Mouse (Mus musculus) left cerebral cortex, adult 8-10 months (tissue): ENCODE data around the gene Tcp11. TPM values are rescaled to one million over a fixed set of nuclear protein-coding genes. Genes with fewer than 3 reads are reported as not detected.

Experiments used
- DNase-seq, 2 experiments: peaks; one replicate each; pipeline ENCODE4 v3.0.0; 2022; ENCODE audit warnings: low spot score in 2 of 2
- total RNA-seq, 4 experiments: library from RNA; stranded (reverse); gene quantifications; 2 replicates each; pipeline ENCODE4 v1.2.4; 2022

The Tcp11 gene
- total RNA-seq, result 1 to 10 TPM in 1 of 4 experiments, under 1 TPM in 3; 0.41 to 1.0 (median 0.56) TPM

DNA sequence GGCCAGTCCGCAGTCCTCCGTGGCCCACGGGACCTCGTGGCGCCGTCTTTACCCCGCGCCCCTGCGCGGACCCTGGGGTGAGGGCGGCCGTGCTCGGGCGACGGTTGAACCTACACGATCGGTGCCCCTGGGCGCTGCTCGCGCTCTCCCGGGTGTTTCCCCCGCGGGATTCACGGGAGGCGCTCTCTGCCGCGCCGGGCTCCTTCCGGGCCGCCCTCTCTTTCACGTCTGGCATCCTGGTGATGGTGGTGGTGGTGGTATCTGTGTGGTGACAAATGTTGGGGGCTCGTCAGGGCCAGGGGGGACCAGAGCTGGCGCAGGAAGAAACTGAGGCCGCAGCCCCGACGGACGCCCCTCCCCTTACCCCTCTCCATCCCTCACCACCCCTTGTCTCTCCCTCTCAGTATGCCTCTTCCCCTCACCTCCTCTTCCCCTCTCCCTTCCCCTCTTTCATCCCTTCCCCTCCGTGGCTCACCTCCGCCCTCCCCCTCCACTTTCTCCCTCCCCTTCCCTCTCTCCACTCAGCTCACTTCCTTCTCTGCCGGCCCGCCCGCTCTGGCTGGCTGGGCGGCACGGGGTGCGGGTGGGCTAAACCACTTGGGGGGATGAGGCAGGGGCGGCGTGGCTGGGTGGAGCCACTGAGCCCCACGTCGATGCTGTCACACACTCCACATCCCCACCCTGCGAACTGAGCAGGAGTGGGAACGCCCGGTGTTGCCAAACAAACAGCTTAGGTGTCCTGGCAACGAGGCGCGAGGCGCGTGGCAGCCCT is at the start of gene Tcp11:
TSS of gene Tcp11 (minus strand) at position 595 of the 772 bp plus-strand sequence.
- no peak for DNase-seq

DNA sequence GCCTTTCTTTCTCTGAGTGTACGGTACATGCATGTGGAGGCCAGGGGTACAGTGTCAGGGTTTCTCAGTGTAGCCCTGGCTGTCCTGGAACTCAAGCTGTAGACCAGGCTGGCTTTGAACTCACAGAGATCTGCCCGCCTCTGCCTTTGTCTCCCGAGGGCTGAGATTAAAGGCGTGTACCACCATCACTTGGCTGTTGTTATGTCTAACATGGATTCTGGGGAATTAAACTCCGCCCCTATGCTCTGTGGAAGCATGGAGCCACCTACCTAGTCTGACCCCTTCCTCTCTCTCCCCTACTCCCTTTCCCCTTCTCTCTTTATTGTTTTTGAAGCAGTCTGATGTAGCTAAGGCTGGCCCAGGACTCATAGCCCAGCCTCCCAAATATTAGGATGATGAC is 49.4 kb upstream of the Tcp11 start:
- no peak for DNase-seq

DNA sequence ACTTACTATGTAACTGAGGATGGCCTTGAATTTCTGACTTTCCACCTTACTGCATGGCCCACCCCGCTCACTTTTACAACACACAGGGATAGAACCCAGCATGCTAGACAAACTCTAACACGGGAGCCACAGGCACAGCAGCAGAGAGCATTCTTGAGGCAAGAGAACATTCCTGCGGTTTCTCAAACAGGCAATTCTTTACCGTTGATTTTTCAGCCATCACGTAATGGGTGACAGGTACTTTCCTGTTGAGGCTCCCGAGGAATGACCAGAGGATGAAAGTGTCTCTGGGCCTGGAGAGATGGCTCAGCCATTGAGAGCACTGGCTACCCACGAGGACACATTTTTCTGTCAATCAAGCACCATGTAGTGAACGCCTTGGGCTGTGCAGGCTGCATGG is 43.9 kb upstream of the Tcp11 start:
- DNase-seq, result no peak

DNA sequence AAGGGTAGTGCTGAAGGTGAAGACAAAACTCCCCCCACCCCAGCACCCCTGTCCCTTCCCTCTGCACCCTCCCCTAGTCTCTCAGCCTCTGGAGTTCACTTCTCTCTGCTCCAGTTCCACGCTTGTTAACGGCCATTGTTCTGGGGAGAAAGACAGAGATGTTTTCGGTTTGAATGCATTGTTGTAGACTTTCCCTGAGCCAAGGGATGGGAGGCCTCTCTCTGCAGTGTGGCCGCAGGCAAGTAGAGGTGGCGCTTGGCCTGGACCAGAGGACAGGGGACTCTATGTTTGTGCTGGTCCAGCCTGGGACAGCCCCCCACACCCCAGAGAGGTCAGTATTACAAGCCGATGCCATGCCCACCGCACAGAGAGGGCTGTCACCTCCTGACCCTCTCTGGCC is 43.2 kb upstream of the Tcp11 start:
- DNase-seq, result no peak

DNA sequence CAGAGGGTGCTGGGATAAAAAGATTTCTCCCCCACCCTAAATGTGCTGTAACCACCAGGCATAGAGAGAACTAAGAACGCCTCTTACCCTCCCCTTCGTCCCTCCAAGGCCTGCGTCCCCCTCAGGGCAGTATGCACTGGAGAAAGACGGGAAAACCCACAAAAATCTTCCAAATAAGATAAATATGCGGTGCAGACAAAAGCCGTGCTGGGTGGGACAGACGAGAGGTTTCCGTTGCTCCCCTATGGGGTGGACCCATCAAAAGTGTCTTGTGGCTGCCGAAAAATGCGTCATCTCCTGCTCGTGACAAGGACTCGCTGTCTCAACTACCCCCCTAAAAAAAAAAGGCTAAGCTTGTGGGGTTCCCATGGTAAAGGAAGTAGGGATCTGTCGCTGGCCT is 42.5 kb upstream of the Tcp11 start:
- no peak for DNase-seq

DNA sequence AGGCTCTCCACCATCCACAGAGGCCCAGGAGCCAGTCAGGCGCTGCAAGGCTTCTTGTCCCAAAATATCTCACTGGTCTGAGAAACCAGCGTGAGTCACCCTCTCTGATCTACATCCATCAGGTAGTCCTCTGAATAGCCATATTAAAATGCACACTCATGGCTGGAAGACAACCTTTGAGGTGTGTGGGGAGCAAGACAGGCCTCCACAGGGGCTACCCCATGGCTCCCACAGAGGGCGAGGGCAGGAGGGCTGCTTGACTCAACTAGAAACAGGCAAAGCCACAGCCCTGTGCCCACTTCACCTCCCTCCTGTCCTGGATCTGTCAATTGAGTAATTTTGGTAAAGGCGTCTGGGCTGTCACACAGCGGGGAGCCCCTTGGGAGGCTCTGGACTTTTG is 40.0 kb upstream of the Tcp11 start:
- DNase-seq, result no peak

DNA sequence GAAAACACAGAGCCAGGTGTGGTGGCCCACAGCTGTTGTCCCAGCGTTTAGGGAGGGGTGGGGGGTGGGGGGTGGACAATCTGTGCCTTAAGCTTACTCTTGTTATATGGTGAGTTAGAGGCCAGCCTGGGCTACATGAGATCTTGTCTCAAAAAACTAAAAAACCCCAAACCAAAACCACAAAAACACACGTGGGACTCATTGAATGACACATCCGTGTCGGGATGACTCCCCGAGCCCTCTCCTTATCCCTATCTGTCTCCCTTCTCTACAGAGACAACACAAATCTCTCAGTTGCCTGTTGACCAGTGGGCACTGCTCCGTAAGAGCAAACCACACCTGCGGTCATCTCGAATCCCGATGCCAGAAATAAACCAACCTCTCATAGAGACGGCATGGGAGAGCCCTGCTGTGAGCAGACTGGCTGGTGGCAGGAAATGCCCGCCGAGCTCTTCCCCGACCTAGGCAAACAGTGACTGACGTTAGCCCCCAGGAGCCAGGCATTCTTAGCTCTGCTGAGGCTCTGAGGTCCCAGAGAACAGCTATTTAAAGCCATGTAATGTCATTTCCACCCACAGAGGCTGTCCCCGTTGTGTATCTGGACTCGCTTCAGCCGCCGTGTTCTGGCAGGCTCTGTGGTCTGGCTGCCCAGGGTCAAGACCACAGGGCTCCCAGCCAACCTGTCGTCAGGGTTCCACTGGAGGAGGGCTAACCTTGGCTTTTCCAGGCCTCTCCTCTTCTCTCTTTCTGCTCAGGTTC is 37.2 kb upstream of the Tcp11 start:
- DNase-seq, result no peak

DNA sequence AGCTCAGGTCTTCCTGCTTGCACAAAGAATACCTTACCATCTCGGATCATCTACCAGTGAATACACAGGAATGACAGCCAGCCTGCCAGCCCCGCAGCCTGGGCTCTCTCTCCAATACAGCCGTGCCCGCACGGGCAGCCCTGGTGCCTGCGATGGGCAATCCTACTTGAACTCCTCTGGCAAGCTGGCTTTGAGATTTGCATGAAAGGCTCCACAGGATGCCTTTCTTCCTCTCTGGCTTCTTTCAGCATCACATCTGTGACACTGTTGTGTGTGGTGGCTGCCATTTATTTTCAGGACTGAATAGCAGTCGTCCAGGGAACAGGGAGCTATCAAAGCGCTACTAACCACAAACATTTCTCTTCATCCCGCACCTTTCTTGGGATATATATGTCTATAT is 35.9 kb upstream of the Tcp11 start:
- DNase-seq, result no peak

DNA sequence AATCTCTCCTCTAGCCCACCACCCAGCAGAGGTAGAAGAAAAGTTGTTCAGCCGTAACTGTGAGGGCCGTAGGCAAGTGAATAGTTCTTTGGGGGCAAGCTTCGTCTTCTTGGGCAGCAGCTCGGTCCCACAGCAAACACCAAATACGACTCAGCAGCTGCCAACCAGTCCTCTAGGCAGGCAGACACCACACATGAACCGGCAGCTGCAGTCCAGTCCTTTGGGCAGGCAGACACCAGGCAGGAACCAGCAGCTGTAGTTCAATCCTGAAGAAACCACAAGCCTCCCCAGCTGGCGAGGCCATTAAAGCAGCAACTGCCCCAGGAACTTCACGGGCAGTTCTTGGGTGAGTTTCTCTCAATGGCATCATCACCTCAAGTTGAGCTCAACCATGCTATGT is 31.8 kb upstream of the Tcp11 start:
- DNase-seq, result no peak

DNA sequence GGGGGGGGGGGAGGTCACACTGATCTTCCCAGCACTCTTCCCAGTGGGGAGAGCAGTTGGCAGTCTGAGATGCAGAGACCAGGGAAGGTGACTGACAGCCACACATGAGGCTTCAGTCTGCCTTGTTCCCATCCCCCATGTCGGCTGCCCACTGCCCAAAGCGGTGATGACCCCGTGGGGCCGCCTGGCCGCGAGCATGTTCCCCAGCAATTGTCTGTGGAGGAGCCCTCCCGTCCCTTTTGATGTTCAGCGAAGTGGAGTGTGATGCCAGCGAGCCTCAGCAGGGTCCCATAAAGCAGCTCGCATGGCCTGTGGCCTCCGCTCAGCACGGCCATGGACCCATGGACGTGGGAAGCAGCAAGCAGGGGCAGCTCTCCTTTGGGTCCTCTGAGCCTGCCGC is 26.8 kb upstream of the Tcp11 start:
- DNase-seq, result no peak

DNA sequence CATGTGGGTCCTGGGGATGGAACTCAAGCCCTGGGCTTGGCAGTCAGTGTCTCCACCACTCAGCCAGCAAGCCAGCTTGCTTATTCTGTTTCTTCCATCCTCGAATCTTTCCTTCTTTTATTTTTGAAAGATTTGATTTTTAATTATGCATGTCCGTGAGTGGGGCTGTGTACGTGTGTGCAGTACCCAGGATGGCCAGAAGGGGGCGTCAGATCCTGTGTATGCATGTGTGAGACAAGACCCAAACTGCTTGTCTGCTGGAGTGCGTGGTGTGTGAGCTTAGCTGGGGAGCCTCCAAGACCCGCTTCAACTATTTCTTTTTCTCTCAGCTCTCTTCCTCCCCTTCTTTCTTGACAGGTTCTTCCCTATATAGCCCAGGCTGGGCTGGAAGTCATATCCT is 25.9 kb upstream of the Tcp11 start:
- DNase-seq, result no peak

DNA sequence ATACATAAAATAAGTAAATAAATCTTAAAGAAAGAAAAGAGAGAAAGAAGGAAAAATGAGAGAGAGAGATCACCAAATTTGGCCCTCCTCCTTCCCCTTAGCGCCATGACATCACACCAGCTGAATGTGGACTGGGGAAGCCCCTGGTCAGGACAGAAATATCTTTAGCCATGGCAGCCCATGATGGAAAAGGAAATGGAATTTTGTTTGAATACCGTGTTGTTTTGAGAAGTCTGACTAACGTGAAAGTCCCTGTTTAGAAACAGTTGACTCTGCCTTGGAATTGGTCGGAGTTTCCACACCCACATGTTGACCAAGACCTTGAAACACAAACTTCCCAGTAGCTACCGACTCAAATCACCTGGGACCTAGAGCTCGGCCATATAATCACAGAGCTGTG is 24.0 kb upstream of the Tcp11 start:
- no peak for DNase-seq

DNA sequence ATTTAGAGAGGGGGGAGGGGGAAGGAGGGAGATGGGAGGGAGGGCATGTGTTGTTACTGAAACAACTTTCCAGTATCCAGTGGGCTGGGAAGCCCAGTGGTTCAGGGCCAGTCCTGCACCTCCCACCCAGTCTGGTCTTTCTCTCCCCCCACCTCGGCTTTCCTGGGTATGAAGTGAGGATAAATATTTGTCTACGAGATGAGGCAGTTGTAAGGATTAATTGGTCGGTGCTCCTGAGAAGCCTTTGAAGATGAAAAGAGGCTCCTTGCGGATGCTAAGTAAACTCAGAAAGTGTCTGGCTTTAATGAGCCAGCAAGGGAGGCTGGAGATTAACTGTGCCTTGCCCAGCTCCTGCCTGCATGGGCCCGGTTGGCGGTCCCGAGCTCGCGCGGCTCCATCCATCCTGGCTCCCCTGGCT is 21.5 kb upstream of the Tcp11 start:
- DNase-seq, result no peak

DNA sequence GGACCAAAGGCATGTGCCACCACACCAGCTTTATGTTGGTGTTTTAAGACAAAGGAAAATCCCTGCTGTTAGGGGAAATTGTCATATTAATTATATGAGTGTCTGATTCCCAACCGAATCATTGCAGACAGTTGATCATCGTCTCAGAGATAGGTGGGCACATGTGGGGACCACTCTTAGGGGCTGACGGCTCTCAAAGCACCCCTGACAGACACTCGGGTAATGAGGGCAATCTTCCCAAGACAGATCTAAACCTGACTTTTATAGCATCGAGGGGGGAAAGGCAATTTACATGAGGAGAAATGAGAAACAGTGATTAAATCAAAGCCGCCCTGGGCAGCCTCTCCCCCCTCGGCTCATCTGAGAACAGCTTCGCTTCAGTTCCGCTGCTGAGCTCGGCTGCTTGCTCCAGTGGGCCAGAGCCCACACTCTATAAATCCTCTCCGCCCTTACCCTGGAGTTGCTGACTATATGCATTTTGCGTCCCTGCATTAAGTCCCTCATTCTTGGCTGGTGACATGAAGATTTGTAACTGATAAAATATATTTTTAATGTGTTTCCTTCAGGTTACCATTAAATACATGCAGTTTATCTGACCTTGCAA is 20.9 kb upstream of the Tcp11 start:
- no peak for DNase-seq

DNA sequence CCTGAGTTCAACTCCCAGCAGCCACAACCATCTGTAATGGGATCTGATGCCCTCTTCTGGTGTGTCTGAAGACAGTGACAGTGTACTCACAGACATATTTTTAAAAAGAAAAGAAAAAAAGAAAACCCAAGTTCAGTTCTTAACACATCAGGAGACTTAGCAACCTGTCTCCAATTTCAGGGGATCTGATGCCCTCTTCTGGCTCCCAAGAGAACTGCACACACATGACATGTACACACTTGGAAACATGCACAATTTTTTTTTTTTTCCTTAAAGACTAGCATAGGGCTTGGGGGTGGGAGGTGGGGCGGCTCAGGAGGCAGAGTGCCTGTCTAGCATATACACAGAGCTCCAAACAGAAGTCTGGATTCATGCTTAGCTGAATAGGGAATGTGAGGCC is 20.2 kb upstream of the Tcp11 start:
- no peak for DNase-seq

DNA sequence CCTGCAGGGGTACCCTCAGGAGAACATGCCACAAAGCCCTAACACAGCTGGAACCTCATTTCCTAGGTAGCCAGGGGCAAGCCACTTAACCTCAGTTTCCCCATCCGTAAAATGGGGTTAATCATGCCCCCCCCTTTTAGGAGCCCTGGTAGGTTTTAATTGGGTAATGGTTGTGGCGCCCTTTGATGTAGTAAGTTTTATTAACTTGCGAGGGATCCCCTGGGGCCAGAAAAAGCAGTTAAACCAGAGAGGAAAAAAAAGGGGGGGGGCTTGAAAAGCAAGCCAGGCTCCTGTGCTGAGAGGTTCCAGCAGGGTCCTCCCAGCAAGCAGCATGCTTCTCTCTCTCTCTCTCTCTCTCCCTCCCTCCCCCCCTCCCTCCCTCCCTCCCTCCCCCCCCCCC is 18.6 kb upstream of the Tcp11 start:
- DNase-seq, result no peak

DNA sequence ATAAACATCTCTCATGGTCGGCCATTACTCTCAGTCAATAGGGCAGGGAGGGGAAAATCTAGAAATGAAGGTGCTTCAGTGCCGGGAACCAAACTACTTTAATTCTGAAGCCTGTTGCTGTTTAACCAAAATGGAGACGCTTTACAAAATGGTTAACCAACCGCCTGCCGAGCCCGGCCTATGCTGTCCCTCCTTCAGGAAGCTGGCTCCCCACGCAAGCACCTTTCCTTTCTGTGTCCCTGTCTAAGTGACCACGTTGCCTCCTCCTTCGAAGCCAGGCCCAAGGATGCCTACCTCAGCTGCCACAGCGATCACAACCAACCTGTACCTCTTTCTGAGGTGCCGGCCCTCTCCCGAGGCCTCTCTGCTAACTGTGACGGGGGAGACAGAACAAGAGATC is 16.9 kb upstream of the Tcp11 start:
- DNase-seq, result no peak

DNA sequence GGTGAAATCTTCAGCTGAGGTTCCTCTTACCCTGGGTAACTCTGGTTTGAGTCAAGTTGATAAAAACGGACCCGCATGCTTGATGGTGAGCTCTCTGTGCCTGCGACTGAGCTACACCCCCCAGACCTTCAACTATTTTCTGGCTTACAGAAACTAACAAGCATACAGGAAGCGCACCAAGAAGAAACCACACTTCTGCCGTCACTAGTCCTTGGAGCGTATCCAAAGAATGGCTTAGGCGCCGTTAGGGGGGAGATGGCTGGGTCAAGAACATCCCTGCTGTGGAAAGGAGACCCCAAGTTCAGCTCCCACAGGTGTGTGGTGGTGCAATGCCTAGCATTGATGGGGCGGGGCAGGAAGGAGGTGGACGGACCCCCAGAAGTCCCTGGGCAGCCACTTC is 16.0 kb upstream of the Tcp11 start:
- no peak for DNase-seq

DNA sequence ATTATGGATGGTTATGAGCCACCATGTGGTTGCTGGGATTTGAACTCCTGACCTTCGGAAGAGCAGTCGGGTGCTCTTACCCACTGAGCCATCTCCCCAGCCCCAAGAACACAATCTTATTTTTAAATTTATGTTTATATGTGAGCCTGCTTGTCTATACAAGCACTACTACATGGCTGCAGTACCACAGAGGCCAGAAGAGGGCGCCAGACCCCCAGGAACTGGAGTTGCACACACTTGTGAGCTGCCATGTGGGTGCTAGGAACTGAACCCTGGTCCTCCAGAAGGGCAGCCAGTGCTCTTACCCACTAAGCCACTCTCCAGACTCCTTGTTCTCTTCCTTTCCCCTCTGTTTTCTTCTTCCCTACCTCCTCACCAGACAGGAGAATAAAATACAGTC is 13.4 kb upstream of the Tcp11 start:
- no peak for DNase-seq

DNA sequence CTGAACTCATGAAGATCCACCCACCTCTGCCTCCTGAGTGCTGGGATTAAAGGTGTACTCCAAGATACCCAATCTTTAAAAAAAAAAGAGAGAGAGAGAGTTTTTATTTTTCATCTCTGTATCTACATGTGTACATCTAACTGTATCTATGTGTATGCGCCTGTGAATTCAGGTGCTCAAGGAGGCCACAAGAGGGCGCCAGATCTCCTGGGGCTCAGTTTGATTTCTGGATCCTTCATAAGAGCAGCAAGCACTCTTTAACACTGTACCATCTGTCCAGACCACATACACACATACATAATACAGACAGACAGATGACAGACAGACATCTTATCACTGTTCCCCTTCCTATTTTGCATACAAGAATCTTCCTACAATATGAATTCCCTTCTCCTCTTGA is 11.9 kb upstream of the Tcp11 start:
- no peak for DNase-seq

DNA sequence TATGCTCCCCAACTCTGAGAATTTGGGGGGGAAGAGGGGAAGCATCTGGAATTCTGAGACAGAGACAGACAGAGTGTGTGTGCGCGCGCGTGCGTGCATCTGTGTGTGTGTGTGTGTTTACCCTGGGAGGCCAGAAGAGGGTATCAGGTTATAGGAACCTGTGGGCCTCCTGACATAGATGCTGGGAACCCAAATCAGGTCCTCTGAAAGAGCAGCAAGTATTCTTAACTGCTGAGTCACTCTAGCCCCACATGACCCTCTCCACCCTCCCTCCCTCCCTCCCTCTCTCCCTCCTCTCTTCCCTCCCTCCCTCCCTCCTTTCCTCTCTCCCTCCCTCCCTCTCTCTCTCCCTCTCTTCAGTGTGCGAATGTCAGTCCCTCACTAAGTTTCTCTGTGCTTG is 8.3 kb upstream of the Tcp11 start:
- no peak for DNase-seq

DNA sequence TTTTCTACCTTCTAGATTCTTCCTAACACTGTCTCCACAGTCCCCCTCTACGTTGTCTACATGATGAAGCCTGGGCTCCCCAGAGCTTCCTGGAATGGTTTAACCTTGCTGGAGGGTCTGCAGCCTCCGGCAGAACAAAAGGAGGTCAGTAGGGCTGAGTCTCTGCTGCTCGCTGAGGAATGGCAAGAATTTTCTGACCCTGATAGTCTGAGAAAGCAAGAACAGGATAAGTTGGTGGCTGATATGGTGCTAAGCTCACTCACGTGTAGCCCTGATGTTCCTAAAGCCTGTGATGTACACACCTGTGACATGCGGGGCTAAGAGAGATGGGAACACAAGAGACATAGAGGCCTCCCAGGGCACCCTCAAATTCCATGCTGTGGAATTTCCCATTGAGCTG is 7.0 kb upstream of the Tcp11 start:
- DNase-seq, result no peak

DNA sequence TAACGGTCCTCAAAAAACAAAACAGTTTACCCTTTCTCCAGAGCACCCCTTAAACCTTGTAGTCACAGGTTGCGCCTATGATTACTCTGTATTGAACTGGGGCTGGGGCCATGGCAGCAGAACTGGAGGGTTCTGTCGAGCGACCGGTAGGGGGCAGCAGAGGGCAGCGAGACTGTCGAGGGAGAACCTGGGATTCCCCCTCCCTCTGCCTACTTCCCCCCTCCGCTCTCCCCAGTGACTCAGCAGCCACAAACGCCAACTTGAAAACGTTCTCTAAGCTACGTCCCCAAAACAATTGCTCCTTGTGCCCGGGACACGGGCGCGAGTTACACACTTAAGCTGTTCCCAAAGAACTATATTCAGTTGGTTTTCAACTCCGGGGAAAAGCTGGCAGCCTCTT is 4.5 kb upstream of the Tcp11 start:
- peak; percentile 66 to 77 for DNase-seq
